Mouse (Mus musculus): ENCODE data around the gene Slain2.
"Not testable (repeated sequence)": the region's sequence is repeated elsewhere in the genome, so short reads cannot be mapped to it uniquely, and the experiment has no call there.

Gene Slain2

GRCm38 (mm10) chr5:72994424-72994823, 80.3 kb downstream of the Slain2 start:
- in situ Hi-C loops (cut with MboI; ENCODE audit: low pct_unique_long_range_greater_than_20kb in 1 of 2, low sequenced_read_pairs in 2 of 2, unreplicated experiment in 1 of 2), result no loop called here

GRCm38 (mm10) chr5:72994928-72995327, 80.8 kb downstream of the Slain2 start:
- in situ Hi-C loops (cut with MboI; ENCODE audit: low pct_unique_long_range_greater_than_20kb in 1 of 2, low sequenced_read_pairs in 2 of 2, unreplicated experiment in 1 of 2), result no loop called here

GRCm38 (mm10) chr5:72995379-72995778, 81.3 kb downstream of the Slain2 start:
- in situ Hi-C loops (cut with MboI; ENCODE audit: low pct_unique_long_range_greater_than_20kb in 1 of 2, low sequenced_read_pairs in 2 of 2, unreplicated experiment in 1 of 2), result no loop called here

- in situ Hi-C loops (cut with MboI; ENCODE audit: low pct_unique_long_range_greater_than_20kb in 1 of 2, low sequenced_read_pairs in 2 of 2, unreplicated experiment in 1 of 2), result not testable (repeated sequence)
Observed at GRCm38 (mm10) chr5:72998546-72998945, 84.4 kb downstream of the Slain2 start.

- in situ Hi-C loops (cut with MboI; ENCODE audit: low pct_unique_long_range_greater_than_20kb in 1 of 2, low sequenced_read_pairs in 2 of 2, unreplicated experiment in 1 of 2), result no loop called here
Observed at GRCm38 (mm10) chr5:73004046-73004445, 89.9 kb downstream of the Slain2 start.

- in situ Hi-C loops (cut with MboI; ENCODE audit: low pct_unique_long_range_greater_than_20kb in 1 of 2, low sequenced_read_pairs in 2 of 2, unreplicated experiment in 1 of 2), result no loop called here
Observed at GRCm38 (mm10) chr5:73006784-73007581, 92.9 kb downstream of the Slain2 start, which contains the start of gene Slc10a4. Gene Slc10a4 (plus strand): TSS chr5:73006883.

- in situ Hi-C loops (cut with MboI; ENCODE audit: low pct_unique_long_range_greater_than_20kb in 1 of 2, low sequenced_read_pairs in 2 of 2, unreplicated experiment in 1 of 2), result no loop called here
Observed at GRCm38 (mm10) chr5:73007582-73007959, 93.5 kb downstream of the Slain2 start.

GRCm38 (mm10) chr5:73008230-73008629, 94.1 kb downstream of the Slain2 start:
- in situ Hi-C loops (cut with MboI; ENCODE audit: low pct_unique_long_range_greater_than_20kb in 1 of 2, low sequenced_read_pairs in 2 of 2, unreplicated experiment in 1 of 2), result not testable (repeated sequence)

GRCm38 (mm10) chr5:73011806-73012205, 97.7 kb downstream of the Slain2 start:
- in situ Hi-C loops (cut with MboI; ENCODE audit: low pct_unique_long_range_greater_than_20kb in 1 of 2, low sequenced_read_pairs in 2 of 2, unreplicated experiment in 1 of 2), result not testable (repeated sequence)

GRCm38 (mm10) chr5:73012884-73013610, 98.9 kb downstream of the Slain2 start:
- in situ Hi-C loops (cut with MboI; ENCODE audit: low pct_unique_long_range_greater_than_20kb in 1 of 2, low sequenced_read_pairs in 2 of 2, unreplicated experiment in 1 of 2), result not testable (repeated sequence)

GRCm38 (mm10) chr5:73013611-73014287, 99.6 kb downstream of the Slain2 start:
- in situ Hi-C loops (cut with MboI; ENCODE audit: low pct_unique_long_range_greater_than_20kb in 1 of 2, low sequenced_read_pairs in 2 of 2, unreplicated experiment in 1 of 2), result not testable (repeated sequence)

- in situ Hi-C loops (cut with MboI; ENCODE audit: low pct_unique_long_range_greater_than_20kb in 1 of 2, low sequenced_read_pairs in 2 of 2, unreplicated experiment in 1 of 2), result no loop called here
Observed at GRCm38 (mm10) chr5:73014745-73015144, 100.6 kb downstream of the Slain2 start.

- in situ Hi-C loops (cut with MboI; ENCODE audit: low pct_unique_long_range_greater_than_20kb in 1 of 2, low sequenced_read_pairs in 2 of 2, unreplicated experiment in 1 of 2), result no loop called here
Observed at GRCm38 (mm10) chr5:73023801-73024200, 109.7 kb downstream of the Slain2 start.
